Mouse (Mus musculus) forebrain, embryonic 14.5 days (tissue): Measurements from ENCODE around the gene Ncoa3. TPM values are rescaled to one million over a fixed set of nuclear protein-coding genes. Genes with fewer than 3 reads are reported as not detected.

Source experiments
- ATAC-seq: fragments of 200-750 bp; cut with Nextera tagmentation; 2 replicates; pipeline ENCODE4 v1.8.0; 2017; ENCODE audit warnings: mild to moderate bottlenecking, moderate library complexity
- DNase-seq: peaks from one replicate; pipeline ENCODE4 v3.0.0-alpha.2; 2015; ENCODE audit warnings: low spot score
- H3K27ac ChIP-seq: fragments of 300-500 bp; sonication (generic); 2 replicates; pipeline ENCODE4 v1.5.1; 2014; ENCODE audit warnings: low read depth, mild to moderate bottlenecking, control low read depth, low read length, moderate library complexity
- H3K27me3 ChIP-seq: fragments of 300-500 bp; sonication (generic); replicated peaks from 2 replicates; pipeline ENCODE4 v1.6.1; 2014; ENCODE audit warnings: low read length, control low read depth, mixed read lengths; ENCODE audit not compliant: control insufficient read depth, insufficient read depth
- H3K36me3 ChIP-seq: fragments of 300-500 bp; sonication (generic); 2 replicates; pipeline ENCODE4 v1.6.1; 2014; ENCODE audit warnings: low read length, control low read depth; ENCODE audit not compliant: control insufficient read depth, insufficient read depth
- H3K4me1 ChIP-seq: fragments of 300-500 bp; sonication (generic); 2 replicates; pipeline ENCODE4 v1.6.1; 2014; ENCODE audit warnings: antibody characterized with exemption, low read length, control low read depth; ENCODE audit not compliant: control insufficient read depth, insufficient read depth
- H3K4me2 ChIP-seq: fragments of 300-500 bp; sonication (generic); 2 replicates; pipeline ENCODE4 v1.6.1; 2014; ENCODE audit warnings: mild to moderate bottlenecking, control low read depth, low read length
- H3K4me3 ChIP-seq: fragments of 300-500 bp; sonication (generic); 2 replicates; pipeline ENCODE4 v1.5.1; 2014; ENCODE audit warnings: low read depth, low read length, control low read depth
- H3K9ac ChIP-seq: fragments of 300-500 bp; sonication (generic); 2 replicates; pipeline ENCODE4 v1.6.1; 2014; ENCODE audit warnings: mild to moderate bottlenecking, low read length, control low read depth, moderate library complexity
- H3K9me3 ChIP-seq: fragments of 300-500 bp; sonication (generic); replicated peaks from 2 replicates; pipeline ENCODE4 v1.6.1; 2016; ENCODE audit warnings: low read length, control low read depth, mixed read lengths; ENCODE audit not compliant: control insufficient read depth
- WGBS: fragments of 180-500 bp; shearing (Covaris S2); extraction: QIAGEN DNeasy Blood & Tissue Kit; methylation state at CpG from one replicate; pipeline ENCODE4 v1.1.7; 2014; 5-methylcytosine and 5-hydroxymethylcytosine counted together
- polyA plus RNA-seq: library from polyadenylated mRNA; unstranded; fragments of >200 nt; fragmentation: Nextera tagmentation; extraction: Ambion mirVana; gene quantifications from 2 replicates; pipeline ENCODE4 v1.2.1, GENCODE M21; 2014

Ncoa3 gene
- polyA plus RNA-seq, 1 experiment from 2014 or later, result 9.3 TPM

- ATAC-seq (no peak), DNase-seq (no peak)
- Histone ChIP-seq H3K27ac (no peak overlapping the region), H3K36me3 (peaks cover 83% of the 10 kb centered on the region), H3K4me1 (no peaks in the 10 kb centered on the region), H3K27me3 (no peaks in the 10 kb centered on the region), H3K9me3 (no peaks in the 10 kb centered on the region), H3K4me3 (no peak overlapping the region), H3K9ac (no peak overlapping the region), H3K4me2 (no peak overlapping the region)
- 95% methylated on average over 8 of the region's 8 CpGs for WGBS
These were observed 70.0 kb downstream of the Ncoa3 start for GRCm38 (mm10) chr2:166062431-166062830.

GRCm38 (mm10) chr2:166066434-166066833 is 74.0 kb downstream of the Ncoa3 start:
- Histone ChIP-seq H3K9ac (no peak overlapping the region), H3K27ac (no peak overlapping the region), H3K9me3 (no peaks in the 10 kb centered on the region), H3K36me3 (peaks cover 86% of the 10 kb centered on the region), H3K27me3 (no peaks in the 10 kb centered on the region), H3K4me3 (no peak overlapping the region), H3K4me2 (no peak overlapping the region), H3K4me1 (no peaks in the 10 kb centered on the region)
- no peak for ATAC-seq
- no peak for DNase-seq
- 70% methylated on average over 4 of the region's 4 CpGs for WGBS

DNA sequence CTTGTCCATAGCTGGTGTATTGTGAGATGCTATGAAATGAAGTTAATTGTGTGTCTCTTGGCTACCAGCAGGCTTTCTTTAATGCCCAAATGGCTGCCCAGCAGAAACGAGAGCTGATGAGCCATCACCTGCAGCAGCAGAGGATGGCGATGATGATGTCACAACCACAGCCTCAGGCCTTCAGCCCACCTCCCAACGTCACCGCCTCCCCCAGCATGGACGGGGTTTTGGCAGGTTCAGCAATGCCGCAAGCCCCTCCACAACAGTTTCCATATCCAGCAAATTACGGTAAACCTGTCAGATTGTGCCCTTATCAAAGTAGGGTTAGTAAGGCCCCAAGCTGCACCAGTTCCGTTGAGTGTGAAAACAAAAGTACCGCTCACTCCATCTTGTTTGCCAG is 75.8 kb downstream of the Ncoa3 start:
- no peak overlapping the region for H3K4me3 ChIP-seq
- no peak for ATAC-seq
- H3K27me3 ChIP-seq, result no peaks in the 10 kb centered on the region
- no peak for DNase-seq
- H3K9me3 ChIP-seq, result no peaks in the 10 kb centered on the region
- H3K4me2 ChIP-seq, result no peak overlapping the region
- H3K9ac ChIP-seq, result no peak overlapping the region
- peaks cover 80% of the 10 kb centered on the region for H3K36me3 ChIP-seq
- H3K4me1 ChIP-seq, result no peaks in the 10 kb centered on the region
- no peak overlapping the region for H3K27ac ChIP-seq
- WGBS, result 90% methylated on average over 9 of the region's 9 CpGs

DNA sequence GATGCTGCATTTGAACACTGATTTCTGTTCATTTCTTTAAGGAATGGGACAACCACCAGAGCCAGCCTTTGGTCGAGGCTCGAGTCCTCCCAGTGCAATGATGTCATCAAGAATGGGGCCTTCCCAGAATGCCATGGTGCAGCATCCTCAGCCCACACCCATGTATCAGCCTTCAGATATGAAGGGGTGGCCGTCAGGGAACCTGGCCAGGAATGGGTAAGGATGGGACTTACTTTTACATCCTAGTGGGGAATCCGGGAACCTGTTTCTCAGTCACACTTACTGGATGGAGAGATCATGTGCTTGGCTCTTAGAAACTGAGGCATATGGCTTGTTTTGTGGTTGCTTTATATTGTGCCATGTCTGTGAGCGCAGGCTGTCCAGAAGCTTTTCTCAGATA is 76.7 kb downstream of the Ncoa3 start:
- Histone ChIP-seq H3K27me3 (no peaks in the 10 kb centered on the region), H3K9me3 (no peaks in the 10 kb centered on the region), H3K9ac (no peak overlapping the region), H3K27ac (no peak overlapping the region), H3K4me2 (no peak overlapping the region), H3K36me3 (peaks cover 73% of the 10 kb centered on the region), H3K4me1 (no peaks in the 10 kb centered on the region), H3K4me3 (no peak overlapping the region)
- no peak for ATAC-seq
- 87% methylated on average over 5 of the region's 5 CpGs for WGBS
- no peak for DNase-seq

DNA sequence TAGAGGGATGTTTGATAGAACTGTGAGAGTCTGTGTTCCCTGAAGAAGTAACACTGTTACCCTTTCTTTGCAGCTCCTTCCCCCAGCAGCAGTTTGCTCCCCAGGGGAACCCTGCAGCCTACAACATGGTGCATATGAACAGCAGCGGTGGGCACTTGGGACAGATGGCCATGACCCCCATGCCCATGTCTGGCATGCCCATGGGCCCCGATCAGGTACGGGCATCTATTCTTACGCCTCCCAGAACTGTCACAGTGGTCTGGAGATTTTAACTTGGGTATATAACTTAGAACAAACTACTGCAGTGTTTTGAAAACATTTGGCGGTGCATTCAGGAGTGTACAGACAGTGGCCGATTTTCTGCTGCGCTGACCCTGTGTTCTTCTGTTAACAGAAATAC is 77.3 kb downstream of the Ncoa3 start:
- Histone ChIP-seq H3K9me3 (no peaks in the 10 kb centered on the region), H3K9ac (no peak overlapping the region), H3K4me1 (no peaks in the 10 kb centered on the region), H3K36me3 (peaks cover 71% of the 10 kb centered on the region), H3K4me2 (no peak overlapping the region), H3K27ac (no peak overlapping the region), H3K27me3 (no peaks in the 10 kb centered on the region), H3K4me3 (no peak overlapping the region)
- ATAC-seq (no peak), DNase-seq (no peak)
- WGBS, result 96% methylated on average over 7 of the region's 7 CpGs

GRCm38 (mm10) chr2:166071481-166071880 is 79.0 kb downstream of the Ncoa3 start:
- H3K4me1 ChIP-seq, result no peaks in the 10 kb centered on the region
- no peak overlapping the region for H3K4me3 ChIP-seq
- no peak overlapping the region for H3K4me2 ChIP-seq
- 93% methylated on average over 5 of the region's 5 CpGs for WGBS
- peaks cover 54% of the 10 kb centered on the region for H3K36me3 ChIP-seq
- H3K27ac ChIP-seq, result no peak overlapping the region
- no peak overlapping the region for H3K9ac ChIP-seq
- DNase-seq (no peak), ATAC-seq (no peak)
- no peaks in the 10 kb centered on the region for H3K9me3 ChIP-seq
- H3K27me3 ChIP-seq, result no peaks in the 10 kb centered on the region

DNA sequence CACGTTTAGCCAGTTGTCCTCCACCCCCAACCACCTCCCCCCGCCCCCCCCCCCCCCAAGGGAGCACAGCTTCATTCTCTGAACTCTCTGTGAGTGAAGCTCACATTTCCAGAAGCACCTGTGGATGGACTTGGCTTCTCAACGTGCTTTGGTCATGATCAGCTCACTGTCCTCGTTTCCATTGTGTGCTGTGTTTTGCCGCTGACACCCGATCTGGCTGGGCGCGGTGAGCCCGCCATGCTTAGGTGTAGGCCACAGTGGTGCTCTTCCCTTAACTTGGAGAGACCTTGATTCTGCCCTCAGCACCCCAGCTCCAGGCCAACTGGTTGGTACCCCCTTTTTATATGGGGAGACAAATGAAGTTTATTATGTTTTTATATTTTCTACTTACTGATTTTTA is 79.5 kb downstream of the Ncoa3 start:
- no peak for ATAC-seq
- Histone ChIP-seq H3K27me3 (no peaks in the 10 kb centered on the region), H3K9ac (no peak overlapping the region), H3K9me3 (no peaks in the 10 kb centered on the region), H3K4me1 (no peaks in the 10 kb centered on the region), H3K4me3 (no peak overlapping the region), H3K36me3 (peaks cover 50% of the 10 kb centered on the region), H3K27ac (no peak overlapping the region), H3K4me2 (no peak overlapping the region)
- DNase-seq, result no peak
- WGBS, result 86% methylated on average over 8 of the region's 9 CpGs

DNA sequence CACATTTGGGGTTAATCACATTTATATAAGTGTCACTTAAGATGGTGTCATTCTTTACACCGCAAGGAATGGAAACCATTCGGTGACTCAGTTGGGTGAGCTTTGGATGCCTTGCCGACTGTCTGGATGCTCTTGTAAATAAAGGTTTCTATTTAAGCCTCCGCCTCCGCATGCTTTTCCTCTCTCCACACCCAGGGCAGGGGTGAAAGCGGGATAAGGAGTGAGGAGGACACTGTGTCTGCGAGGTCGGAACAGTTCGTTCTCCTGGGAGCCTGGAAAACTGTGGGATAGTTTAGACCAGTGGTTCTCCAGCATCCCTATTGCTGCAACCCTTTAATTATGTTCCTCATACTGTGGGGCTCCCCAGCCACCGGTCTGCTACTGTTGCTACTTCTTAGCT is 80.6 kb downstream of the Ncoa3 start:
- Histone ChIP-seq H3K9ac (no peak overlapping the region), H3K27ac (no peak overlapping the region), H3K27me3 (no peaks in the 10 kb centered on the region), H3K36me3 (peaks cover 42% of the 10 kb centered on the region), H3K4me1 (no peaks in the 10 kb centered on the region), H3K4me2 (no peak overlapping the region), H3K4me3 (no peak overlapping the region), H3K9me3 (no peaks in the 10 kb centered on the region)
- ATAC-seq (no peak), DNase-seq (no peak)
- WGBS, result 87% methylated on average over 10 of the region's 10 CpGs

- Histone ChIP-seq H3K4me1 (no peaks in the 10 kb centered on the region), H3K4me2 (no peak overlapping the region), H3K9me3 (no peaks in the 10 kb centered on the region), H3K9ac (no peak overlapping the region), H3K4me3 (no peak overlapping the region), H3K27ac (no peak overlapping the region), H3K36me3 (peaks cover 32% of the 10 kb centered on the region), H3K27me3 (no peaks in the 10 kb centered on the region)
- 68% methylated on average over 6 of the region's 6 CpGs for whole genome bisulfite sequencing
- ATAC-seq (no peak), DNase-seq (no peak)
These were observed 81.9 kb downstream of the Ncoa3 start for GRCm38 (mm10) chr2:166074322-166074721.
